31 mouse cellular contexts compared by ENCODE assay signal in genomic region chr14:27381459-27381858, GRCm38 (mm10). TPM values are rescaled to one million over a fixed set of nuclear protein-coding genes. Genes with fewer than 3 reads are reported as not detected.
DNase-seq lines count a peak whose midpoint lies in the region; ATAC-seq and TF ChIP-seq lines count a peak whose summit lies in the region.
"Had no signal": no experiment of that assay in that cellular context is flagged by ENCODE, and none has a peak within 500 bp of the region (broad histone marks: within the 10 kb centered on the region; RNA-seq: fewer than 3 reads in every experiment).

No protein-coding gene starts in this region.

- TF ChIP-seq EP300 in lung, postnatal 0 days (IDR thresholded peaks at IDR 0.05), result no peak

- H3K9me3 ChIP-seq in liver, embryonic 11.5 days (ENCODE audit: control insufficient read depth, low read length), result no peaks in the 10 kb centered on the region
- no peaks in the 10 kb centered on the region for H3K9me3 ChIP-seq in lung, postnatal 0 days (ENCODE audit: low read length)
- no peaks in the 10 kb centered on the region for H3K9me3 ChIP-seq in limb, embryonic 10.5 days (replicated peaks)
- H3K9me3 ChIP-seq: embryonic facial prominence, embryonic 10.5 days; embryonic facial prominence, embryonic 15.5 days; forebrain, embryonic 12.5 days; heart, embryonic 12.5 days; hindbrain, embryonic 10.5 days; hindbrain, embryonic 15.5 days; intestine, embryonic 15.5 days; liver, embryonic 15.5 days; lung, embryonic 15.5 days; midbrain, embryonic 12.5 days; neural tube, embryonic 13.5 days; stomach, embryonic 15.5 days had no signal

- 0 out of 2 replicates have a peak overlapping the region, but pooled peaks have one; percentile 25 for H3K27ac ChIP-seq in liver, adult 2 months (replicated peaks; ENCODE audit: insufficient read depth, low read depth, low read length)
- no peak overlapping the region for H3K27ac ChIP-seq in liver, embryonic 11.5 days (ENCODE audit: low read depth, low read length)
- H3K27ac ChIP-seq in bone marrow, adult 2 months (ENCODE audit: control insufficient read depth, insufficient read depth, low read depth, low read length, poor library complexity), result no peak overlapping the region
- no peak overlapping the region for H3K27ac ChIP-seq in lung, postnatal 0 days (ENCODE audit: low read length)
- H3K27ac ChIP-seq in limb, embryonic 10.5 days, result no peak overlapping the region
- H3K27ac ChIP-seq: embryonic facial prominence, embryonic 10.5 days; embryonic facial prominence, embryonic 15.5 days; forebrain, embryonic 12.5 days; heart, adult 2 months; hindbrain, embryonic 10.5 days; hindbrain, embryonic 15.5 days; intestine, embryonic 15.5 days; liver, embryonic 15.5 days; lung, embryonic 15.5 days; macrophage; midbrain, embryonic 12.5 days; neural tube, embryonic 13.5 days; stomach, embryonic 15.5 days had no signal

- no peak overlapping the region for H3K9ac ChIP-seq in liver, adult 2 months (ENCODE audit: low read depth, low read length)
- no peak overlapping the region for H3K9ac ChIP-seq in liver, embryonic 11.5 days (ENCODE audit: low read depth, low read length)
- H3K9ac ChIP-seq in lung, postnatal 0 days (replicated peaks; ENCODE audit: low read depth), result no peak overlapping the region
- H3K9ac ChIP-seq: embryonic facial prominence, embryonic 15.5 days; forebrain, embryonic 12.5 days; heart, embryonic 12.5 days; hindbrain, embryonic 15.5 days; intestine, embryonic 15.5 days; liver, embryonic 15.5 days; lung, embryonic 15.5 days; midbrain, embryonic 12.5 days; neural tube, embryonic 13.5 days; stomach, embryonic 15.5 days had no signal

- 42% methylated on average over 7 of the region's 7 CpGs for WGBS in liver, adult 2 months
- 71% methylated on average over 7 of the region's 7 CpGs for WGBS in liver, embryonic 11.5 days
- 24% methylated on average over 7 of the region's 7 CpGs for WGBS in bone marrow, adult 2 months
- 70% methylated on average over 7 of the region's 7 CpGs for WGBS in lung, postnatal 0 days
- 85% methylated on average over 7 of the region's 7 CpGs for WGBS in limb, embryonic 10.5 days

- TF ChIP-seq CTCF in liver, adult 2 months (IDR thresholded peaks at IDR 0.05; ENCODE audit: low read depth, low read length), result no peak
- no peak for TF ChIP-seq CTCF in bone marrow, adult 2 months (IDR thresholded peaks at IDR 0.05; ENCODE audit: control insufficient read depth, insufficient read depth, low read length)
- TF ChIP-seq CTCF in lung, postnatal 0 days (IDR thresholded peaks at IDR 0.05), result no peak

- H3K79me2 ChIP-seq in liver, adult 2 months (ENCODE audit: control insufficient read depth, insufficient read depth, low read length), result peaks cover 7% of the 10 kb centered on the region; the same call in 1 of the 2 replicates

- peaks cover 26% of the 10 kb centered on the region for H3K36me3 ChIP-seq in liver, adult 2 months (ENCODE audit: control insufficient read depth, insufficient read depth, low read length)
- no peaks in the 10 kb centered on the region for H3K36me3 ChIP-seq in liver, embryonic 11.5 days (ENCODE audit: control insufficient read depth, insufficient read depth, low read length)
- H3K36me3 ChIP-seq in lung, postnatal 0 days (ENCODE audit: insufficient read depth, low read length), result 0 out of 2 replicates have a peak, but pooled peaks cover 13% of the 10 kb centered on the region
- H3K36me3 ChIP-seq in limb, embryonic 10.5 days, result no peaks in the 10 kb centered on the region
- H3K36me3 ChIP-seq: embryonic facial prominence, embryonic 10.5 days; embryonic facial prominence, embryonic 15.5 days; forebrain, embryonic 12.5 days; hindbrain, embryonic 10.5 days; hindbrain, embryonic 15.5 days; intestine, embryonic 15.5 days; lung, embryonic 15.5 days; midbrain, embryonic 12.5 days; neural tube, embryonic 13.5 days had no signal

- H3K4me2 ChIP-seq in liver, embryonic 11.5 days, result no peak overlapping the region
- no peak overlapping the region for H3K4me2 ChIP-seq in lung, postnatal 0 days (replicated peaks; ENCODE audit: low read depth, low read length)
- H3K4me2 ChIP-seq: embryonic facial prominence, embryonic 15.5 days; forebrain, embryonic 12.5 days; heart, embryonic 12.5 days; hindbrain, embryonic 15.5 days; intestine, embryonic 15.5 days; liver, embryonic 15.5 days; lung, embryonic 15.5 days; midbrain, embryonic 12.5 days; neural tube, embryonic 13.5 days; stomach, embryonic 15.5 days had no signal

- H3K4me3 ChIP-seq in liver, adult 2 months (ENCODE audit: insufficient read depth, low read depth, low read length), result no peak overlapping the region
- no peak overlapping the region for H3K4me3 ChIP-seq in liver, embryonic 11.5 days (ENCODE audit: low read depth, low read length)
- H3K4me3 ChIP-seq in bone marrow, adult 2 months (replicated peaks; ENCODE audit: control insufficient read depth, low read depth, low read length), result peak overlapping the region; percentile 41
- H3K4me3 ChIP-seq in lung, postnatal 0 days (ENCODE audit: low read depth, low read length), result no peak overlapping the region
- H3K4me3 ChIP-seq in limb, embryonic 10.5 days, result no peak overlapping the region
- H3K4me3 ChIP-seq: embryonic facial prominence, embryonic 10.5 days; embryonic facial prominence, embryonic 15.5 days; forebrain, embryonic 12.5 days; heart, adult 2 months; heart, embryonic 12.5 days; hindbrain, embryonic 10.5 days; hindbrain, embryonic 15.5 days; intestine, embryonic 15.5 days; liver, embryonic 15.5 days; lung, embryonic 15.5 days; midbrain, embryonic 12.5 days; neural tube, embryonic 13.5 days; stomach, embryonic 15.5 days had no signal

- no peak for TF ChIP-seq POLR2A in liver, adult 2 months (IDR thresholded peaks at IDR 0.05; ENCODE audit: extremely low read depth, insufficient read depth, low read length)
- TF ChIP-seq POLR2A in bone marrow, adult 2 months (IDR thresholded peaks at IDR 0.05; ENCODE audit: borderline replicate concordance, control insufficient read depth, low read depth, low read length), result no peak

- DNase-seq in liver, adult 2 months (ENCODE audit: extremely low read depth, low read depth, low spot score), result peak; percentile 58
- no peak for DNase-seq in liver, embryonic 11.5 days (ENCODE audit: low spot score)
- DNase-seq in yolk sac, embryonic 10.5 days (ENCODE audit: low spot score), result peak; percentile 26
- no peak for DNase-seq in lung, postnatal 0 days (ENCODE audit: low spot score)
- DNase-seq in limb, embryonic 10.5 days (ENCODE audit: low spot score), result no peak
- no peak for DNase-seq in ovary, postnatal 10 days (ENCODE audit: low spot score)
- DNase-seq: adrenal gland, postnatal 25 days; cerebellum, adult 18-20 months; cerebellum, postnatal 10 days; gastrocnemius, postnatal 25 days; heart, adult 2 months; kidney, adult 2 months; kidney, postnatal 4 days; retina, postnatal 1 day; right cerebral cortex, postnatal 14 days; thymus, postnatal 14 days had no signal

- H3K27me3 ChIP-seq in liver, adult 2 months (ENCODE audit: control insufficient read depth, insufficient read depth, low read length), result no peaks in the 10 kb centered on the region
- no peaks in the 10 kb centered on the region for H3K27me3 ChIP-seq in liver, embryonic 11.5 days (replicated peaks; ENCODE audit: control insufficient read depth, insufficient read depth, low read length)
- H3K27me3 ChIP-seq in lung, postnatal 0 days (replicated peaks; ENCODE audit: insufficient read depth, low read length), result no peaks in the 10 kb centered on the region
- H3K27me3 ChIP-seq in limb, embryonic 10.5 days (ENCODE audit: low read depth, poor library complexity, severe bottlenecking), result no peaks in the 10 kb centered on the region
- H3K27me3 ChIP-seq: embryonic facial prominence, embryonic 15.5 days; forebrain, embryonic 12.5 days; heart, embryonic 12.5 days; hindbrain, embryonic 15.5 days; intestine, embryonic 15.5 days; liver, embryonic 15.5 days; lung, embryonic 15.5 days; midbrain, embryonic 12.5 days; neural tube, embryonic 13.5 days; stomach, embryonic 15.5 days had no signal

- H3K4me1 ChIP-seq in liver, adult 2 months (ENCODE audit: control insufficient read depth, insufficient read depth, low read length), result peaks cover 12% of the 10 kb centered on the region
- no peaks in the 10 kb centered on the region for H3K4me1 ChIP-seq in liver, embryonic 11.5 days (replicated peaks; ENCODE audit: control insufficient read depth, insufficient read depth, low read length)
- peaks cover 2% of the 10 kb centered on the region; the same call in 1 of the 2 replicates for H3K4me1 ChIP-seq in bone marrow, adult 2 months (ENCODE audit: control insufficient read depth, insufficient read depth, low read length)
- no peaks in the 10 kb centered on the region; the same call in 1 of the 2 replicates for H3K4me1 ChIP-seq in lung, postnatal 0 days (ENCODE audit: insufficient read depth, low read depth, low read length)
- peaks cover 1% of the 10 kb centered on the region; the same call in 1 of the 2 replicates for H3K4me1 ChIP-seq in limb, embryonic 10.5 days
- H3K4me1 ChIP-seq: embryonic facial prominence, embryonic 10.5 days; embryonic facial prominence, embryonic 15.5 days; forebrain, embryonic 12.5 days; heart, embryonic 12.5 days; hindbrain, embryonic 10.5 days; hindbrain, embryonic 15.5 days; intestine, embryonic 15.5 days; liver, embryonic 15.5 days; lung, embryonic 15.5 days; neural tube, embryonic 13.5 days; stomach, embryonic 15.5 days had no signal

- no peak for ATAC-seq in liver, embryonic 11.5 days (replicated peaks; ENCODE audit: low FRiP score)
- ATAC-seq in inflammation-experienced regulatory T-cells, adult 6 months, result peak; percentile 5
- ATAC-seq in lung, postnatal 0 days, result no peak
- ATAC-seq: intestine, embryonic 15.5 days had no signal

RNA-seq across cellular contexts. Expression of gene Fam208a, which starts 47.2 kb away (rescaled TPM):
- 37.2 and 43.1 TPM in 2 replicates for total RNA-seq in liver, adult 2 months (2014; rRNA removed)
- polyA plus RNA-seq in liver, adult 2 months (2012; rRNA removed), result 2.2 and 3.1 TPM in 2 replicates
- polyA plus RNA-seq in liver, embryonic 11.5 days (2014; fragmentation: Nextera tagmentation; extraction: Ambion mirVana), result 11.0 and 11.4 TPM in 2 replicates
- polyA plus RNA-seq in bone marrow, adult 2 months (2011; ENCODE audit: insufficient read depth, insufficient read length, low replicate concordance, missing spikeins), result 8.3 and 10.1 TPM in 2 replicates
- 10 to 100 TPM; 22.8 to 46.1 (median 33.8) TPM for polyA plus RNA-seq in inflammation-experienced regulatory T-cells, adult 6 months (2017; shearing (Covaris generic))
- polyA plus RNA-seq in lung, postnatal 0 days (2015; fragmentation: Nextera tagmentation; extraction: Ambion mirVana), result 11.8 and 15.0 TPM in 2 replicates
- 11.9 and 15.3 TPM in 2 replicates for polyA plus RNA-seq in limb, embryonic 10.5 days (2016; fragmentation: Nextera tagmentation; extraction: Ambion mirVana)

Comparison
In these comparisons a context has a peak if more than half of its experiments do, and no peak if none do; other contexts are left out.
1. DNase-seq: peak in liver, adult 2 months (single experiment) and yolk sac, embryonic 10.5 days (single experiment); none in liver, embryonic 11.5 days (single experiment), lung, postnatal 0 days (single experiment), limb, embryonic 10.5 days (single experiment) and ovary, postnatal 10 days (single experiment).